ENCODE assay signal across 26 mouse cellular contexts in the genomic region with DNA sequence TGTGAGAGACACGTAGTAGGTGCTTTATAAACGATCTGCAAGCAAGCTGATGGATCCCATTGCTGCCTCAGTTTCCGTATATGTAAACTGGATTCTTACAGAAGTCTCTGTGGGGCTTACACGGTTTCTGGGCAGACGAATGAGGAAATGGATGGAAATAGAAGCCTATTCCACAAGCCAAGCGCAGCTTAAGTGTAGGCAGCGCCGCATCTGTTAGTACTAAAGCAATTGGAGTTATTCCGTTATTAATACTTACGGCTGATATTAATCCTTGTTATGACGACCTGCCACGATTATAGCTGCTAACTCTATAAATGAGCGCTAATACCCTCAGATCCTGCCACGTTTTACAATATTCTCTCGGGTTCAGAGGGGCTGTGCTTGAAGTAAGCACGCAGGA. TPM values are rescaled to one million over a fixed set of nuclear protein-coding genes. Genes with fewer than 3 reads are reported as not detected.
DNase-seq lines count a peak whose midpoint lies in the region; ATAC-seq and TF ChIP-seq lines count a peak whose summit lies in the region.
"Had no signal": no experiment of that assay in that cellular context is flagged by ENCODE, and none has a peak within 500 bp of the region (broad histone marks: within the 10 kb centered on the region; RNA-seq: fewer than 3 reads in every experiment).

No protein-coding gene starts in this region.

- H3K4me3 ChIP-seq in hindbrain, embryonic 12.5 days: no peak overlapping the region
- H3K4me3 ChIP-seq in hindbrain, embryonic 11.5 days (ENCODE audit: low read depth, low read length): no peak overlapping the region
- H3K4me3 ChIP-seq in layer of hippocampus, adult 2 months: peak overlapping the region; percentile 2; the same call in 1 of the 2 replicates
- no peak overlapping the region for H3K4me3 ChIP-seq in cortical plate, adult 2 months (ENCODE audit: insufficient read depth, low read length)
- no peak overlapping the region for H3K4me3 ChIP-seq in midbrain, embryonic 16.5 days (ENCODE audit: low read depth, low read length)
- H3K4me3 ChIP-seq: embryonic facial prominence, embryonic 10.5 days; heart, embryonic 10.5 days; intestine, embryonic 15.5 days; liver, embryonic 12.5 days; megakaryocyte, embryonic 14.5 days; neural tube, embryonic 12.5 days had no signal

- WGBS in hindbrain, embryonic 12.5 days: 81% methylated on average over 16 of the region's 16 CpGs
- 83% methylated on average over 16 of the region's 16 CpGs for WGBS in hindbrain, embryonic 11.5 days
- 74% methylated on average over 16 of the region's 16 CpGs for WGBS in midbrain, embryonic 16.5 days

- H3K27me3 ChIP-seq in hindbrain, embryonic 12.5 days: peaks cover 7% of the 10 kb centered on the region
- peaks cover 3% of the 10 kb centered on the region; the same call in 1 of the 2 replicates for H3K27me3 ChIP-seq in hindbrain, embryonic 11.5 days (ENCODE audit: control insufficient read depth, insufficient read depth, low read length)
- no peaks in the 10 kb centered on the region for H3K27me3 ChIP-seq in midbrain, embryonic 16.5 days (ENCODE audit: control insufficient read depth, insufficient read depth, low read depth, low read length)
- H3K27me3 ChIP-seq: intestine, embryonic 15.5 days; neural tube, embryonic 12.5 days had no signal

- H3K9me3 ChIP-seq in hindbrain, embryonic 12.5 days (replicated peaks): no peaks in the 10 kb centered on the region
- H3K9me3 ChIP-seq in hindbrain, embryonic 11.5 days (ENCODE audit: control insufficient read depth, low read length): no peaks in the 10 kb centered on the region
- H3K9me3 ChIP-seq in midbrain, embryonic 16.5 days (replicated peaks; ENCODE audit: control insufficient read depth, low read length, poor library complexity, severe bottlenecking): no peaks in the 10 kb centered on the region
- H3K9me3 ChIP-seq: embryonic facial prominence, embryonic 10.5 days; heart, embryonic 10.5 days; intestine, embryonic 15.5 days; liver, embryonic 12.5 days; neural tube, embryonic 12.5 days had no signal

- no peak for TF ChIP-seq CTCF in layer of hippocampus, adult 2 months (conservative IDR thresholded peaks at IDR 0.05)
- TF ChIP-seq CTCF in cortical plate, adult 2 months (IDR thresholded peaks at IDR 0.05; ENCODE audit: extremely low read depth, insufficient read depth, low read length): no peak

- ATAC-seq in hindbrain, embryonic 12.5 days (ENCODE audit: low FRiP score): no peak
- ATAC-seq in hindbrain, embryonic 11.5 days (ENCODE audit: low FRiP score): no peak
- no peak for ATAC-seq in midbrain, embryonic 16.5 days
- no peak for ATAC-seq in erythroid progenitor cell, adult 5-6 weeks (replicated peaks; ENCODE audit: low FRiP score, poor library complexity, severe bottlenecking)
- ATAC-seq: intestine, embryonic 15.5 days; liver, embryonic 12.5 days had no signal

- peaks cover 29% of the 10 kb centered on the region for H3K4me1 ChIP-seq in hindbrain, embryonic 12.5 days
- 0 out of 2 replicates have a peak, but pooled peaks cover 2% of the 10 kb centered on the region for H3K4me1 ChIP-seq in hindbrain, embryonic 11.5 days (replicated peaks; ENCODE audit: control insufficient read depth, insufficient read depth, low read length)
- H3K4me1 ChIP-seq in cortical plate, adult 2 months (ENCODE audit: control insufficient read depth, insufficient read depth, low read length): peaks cover 23% of the 10 kb centered on the region
- peaks cover 26% of the 10 kb centered on the region for H3K4me1 ChIP-seq in midbrain, embryonic 16.5 days (ENCODE audit: control insufficient read depth, insufficient read depth, low read length)
- H3K4me1 ChIP-seq: heart, embryonic 10.5 days; intestine, embryonic 15.5 days; liver, embryonic 12.5 days had no signal

- DNase-seq in hindbrain, embryonic 11.5 days (ENCODE audit: low spot score): no peak
- DNase-seq in layer of hippocampus, adult 2 months (ENCODE audit: low spot score in 2 of 2): peak; percentile 66 to 76
- no peak for DNase-seq in layer of hippocampus, postnatal 10 days (ENCODE audit: low spot score in 2 of 2)
- DNase-seq in adrenal gland, adult 2 months: no peak
- DNase-seq: adrenal gland, postnatal 36 days; cerebellum, adult 11 months; cerebellum, adult 9-11 months; gastrocnemius, postnatal 10 days; heart, postnatal 4 days; kidney, adult 8-10 months; kidney, postnatal 10 days; lung, embryonic 14.5 days; thymus, adult 18-20 months; thymus, postnatal 36 days had no signal

- no peak overlapping the region for H3K9ac ChIP-seq in hindbrain, embryonic 12.5 days
- H3K9ac ChIP-seq in hindbrain, embryonic 11.5 days (ENCODE audit: low read depth, low read length): no peak overlapping the region
- no peak overlapping the region for H3K9ac ChIP-seq in midbrain, embryonic 16.5 days (ENCODE audit: low read depth, low read length)
- H3K9ac ChIP-seq: intestine, embryonic 15.5 days; liver, embryonic 12.5 days; lung, embryonic 14.5 days; neural tube, embryonic 12.5 days had no signal

- TF ChIP-seq POLR2A in cortical plate, adult 2 months (IDR thresholded peaks at IDR 0.05; ENCODE audit: extremely low read depth, insufficient read depth, low read length): no peak

- H3K4me2 ChIP-seq in hindbrain, embryonic 12.5 days (replicated peaks): no peak overlapping the region
- H3K4me2 ChIP-seq in hindbrain, embryonic 11.5 days (replicated peaks; ENCODE audit: low read depth, low read length): no peak overlapping the region
- peak overlapping the region; percentile 21; the same call in 1 of the 2 replicates for H3K4me2 ChIP-seq in midbrain, embryonic 16.5 days (ENCODE audit: low read length)
- H3K4me2 ChIP-seq: intestine, embryonic 15.5 days; liver, embryonic 12.5 days; lung, embryonic 14.5 days had no signal

- H3K36me3 ChIP-seq in hindbrain, embryonic 12.5 days: no peaks in the 10 kb centered on the region
- no peaks in the 10 kb centered on the region for H3K36me3 ChIP-seq in hindbrain, embryonic 11.5 days (ENCODE audit: control insufficient read depth, insufficient read depth, low read length)
- H3K36me3 ChIP-seq in midbrain, embryonic 16.5 days (ENCODE audit: control insufficient read depth, insufficient read depth, low read length): no peaks in the 10 kb centered on the region
- H3K36me3 ChIP-seq: embryonic facial prominence, embryonic 10.5 days; heart, embryonic 10.5 days; intestine, embryonic 15.5 days; liver, embryonic 12.5 days; neural tube, embryonic 12.5 days had no signal

- peak overlapping the region; percentile 23; the same call in 1 of the 2 replicates for H3K27ac ChIP-seq in hindbrain, embryonic 12.5 days
- H3K27ac ChIP-seq in hindbrain, embryonic 11.5 days (ENCODE audit: low read depth, low read length): no peak overlapping the region
- H3K27ac ChIP-seq in layer of hippocampus, adult 2 months: peak overlapping the region; percentile 76
- 0 out of 2 replicates have a peak overlapping the region, but pooled peaks have one; percentile 22 for H3K27ac ChIP-seq in cortical plate, adult 2 months (ENCODE audit: insufficient read depth, low read length)
- H3K27ac ChIP-seq in midbrain, embryonic 16.5 days (ENCODE audit: low read length): no peak overlapping the region; the same call in 1 of the 2 replicates
- H3K27ac ChIP-seq: embryonic facial prominence, embryonic 10.5 days; heart, embryonic 10.5 days; intestine, embryonic 15.5 days; liver, embryonic 12.5 days had no signal

RNA-seq across cellular contexts. Expression of gene Sez6l, which starts 16.8 kb away (rescaled TPM):
- polyA plus RNA-seq in hindbrain, embryonic 12.5 days (2016; fragmentation: Nextera tagmentation; extraction: Ambion mirVana): 16.0 and 16.4 TPM in 2 replicates
- polyA plus RNA-seq in hindbrain, embryonic 11.5 days (2014; fragmentation: Nextera tagmentation; extraction: Ambion mirVana): 4.9 and 5.1 TPM in 2 replicates
- total RNA-seq in layer of hippocampus, adult 2 months (2021): 100 to 1,000 TPM; 233 to 235 TPM
- total RNA-seq in layer of hippocampus, postnatal 10 days (2021): 100 to 1,000 TPM; 192 TPM
- 105 and 112 TPM in 2 replicates for polyA plus RNA-seq in cortical plate, adult 2 months (2012; rRNA removed)
- 72.9 and 75.7 TPM in 2 replicates for polyA plus RNA-seq in midbrain, embryonic 16.5 days (2015; fragmentation: Nextera tagmentation; extraction: Ambion mirVana)
- total RNA-seq in erythroid progenitor cell, adult 5-6 weeks (2015; ENCODE audit: low replicate concordance): not detected in 2 replicates
- total RNA-seq in erythroid progenitor cell, adult 5-6 weeks (2017; ENCODE audit: low replicate concordance): not detected in 2 replicates
- total RNA-seq in adrenal gland, adult 2 months (2021): 1 to 10 TPM; 7.0 to 8.9 TPM
- polyA plus RNA-seq in adrenal gland, adult 2 months (2012; rRNA removed): 3.7 and 5.1 TPM in 2 replicates
- total RNA-seq: common myeloid progenitor, adult 5-6 weeks; granulocyte monocyte progenitor cell, adult 5-6 weeks had no signal

Comparison
In these comparisons a context has a peak if more than half of its experiments do, and no peak if none do; other contexts are left out.
1. H3K27ac ChIP-seq: peak in hindbrain, embryonic 12.5 days (single experiment), layer of hippocampus, adult 2 months (single experiment) and cortical plate, adult 2 months (single experiment); none in hindbrain, embryonic 11.5 days (single experiment) and midbrain, embryonic 16.5 days (single experiment).
2. DNase-seq: peak in layer of hippocampus, adult 2 months (2 of 2); none in hindbrain, embryonic 11.5 days (single experiment), layer of hippocampus, postnatal 10 days (0 of 2) and adrenal gland, adult 2 months (single experiment).